Mouse (Mus musculus) MEL (cell line): Measurements from ENCODE around the gene Pomgnt1. TPM values are rescaled to one million over a fixed set of nuclear protein-coding genes. Genes with fewer than 3 reads are reported as not detected.

Source experiments
- DNase-seq: peaks from one replicate; pipeline ENCODE4 v3.0.0; 2011; ENCODE audit warnings: low read depth, low spot score
- H3K27ac ChIP-seq: 2 replicates; pipeline ENCODE4 v1.5.1; 2012; ENCODE audit warnings: low read depth, mild to moderate bottlenecking, control low read depth, low read length, moderate library complexity; ENCODE audit not compliant: control insufficient read depth
- H3K27me3 ChIP-seq, 2 experiments: fragments of 150-350 bp in 1 of 2; sonication (generic) in 1 of 2; 2 replicates each; pipeline ENCODE4 v1.6.1; 2012; ENCODE audit warnings: low read length in 2 of 2, mild to moderate bottlenecking in 2 of 2, improper control_type of control experiment in 1 of 2, moderate library complexity in 1 of 2; ENCODE audit not compliant: insufficient read depth in 2 of 2, control insufficient read depth in 1 of 2
- H3K36me3 ChIP-seq, 2 experiments: 2 replicates each; pipeline ENCODE4 v1.6.1; 2012 to 2014; ENCODE audit warnings: low read length in 2 of 2, improper control_type of control experiment in 1 of 2, inconsistent platforms in 1 of 2, mild to moderate bottlenecking in 1 of 2; ENCODE audit not compliant: insufficient read depth in 2 of 2, control insufficient read depth in 1 of 2
- H3K4me1 ChIP-seq, 2 experiments: fragments of 150-350 bp in 1 of 2; sonication (generic) in 1 of 2; 2 replicates each; pipeline ENCODE4 v1.6.1; 2012; ENCODE audit warnings: low read length in 2 of 2, improper control_type of control experiment in 1 of 2, mild to moderate bottlenecking in 1 of 2; ENCODE audit not compliant: insufficient read depth in 2 of 2, control insufficient read depth in 1 of 2
- H3K4me3 ChIP-seq, 2 experiments: fragments of 150-350 bp in 1 of 2; sonication (generic) in 1 of 2; 2 replicates each; pipeline ENCODE4 v1.5.1; 2012; ENCODE audit warnings: low read depth in 2 of 2, low read length in 2 of 2, mild to moderate bottlenecking in 2 of 2, moderate library complexity in 2 of 2, control low read depth in 1 of 2, improper control_type of control experiment in 1 of 2; ENCODE audit not compliant: control insufficient read depth in 1 of 2, insufficient read depth in 1 of 2
- H3K79me2 ChIP-seq: 2 replicates; pipeline ENCODE4 v1.6.1; 2012; ENCODE audit warnings: mild to moderate bottlenecking, low read length, moderate library complexity; ENCODE audit not compliant: control insufficient read depth, poor library complexity, insufficient read depth
- H3K9ac ChIP-seq: 2 replicates; pipeline ENCODE4 v1.6.1; 2012; ENCODE audit warnings: low read depth, mild to moderate bottlenecking, control low read depth, low read length, moderate library complexity; ENCODE audit not compliant: control insufficient read depth, poor library complexity, severe bottlenecking
- H3K9me3 ChIP-seq: fragments of 150-350 bp; sonication (generic); replicated peaks from 2 replicates; pipeline ENCODE4 v1.6.1; 2012; ENCODE audit warnings: mild to moderate bottlenecking, low read length, improper control_type of control experiment, moderate library complexity; ENCODE audit not compliant: insufficient read depth
- BHLHE40 ChIP-seq: IDR thresholded peaks from 2 replicates; pipeline ENCODE4 v1.6.1; 2012; ENCODE audit warnings: low read depth, mild to moderate bottlenecking, inconsistent platforms, low read length, improper control_type of control experiment, borderline replicate concordance
- CHD1 ChIP-seq: IDR thresholded peaks from 2 replicates; pipeline ENCODE4 v1.6.1; 2012; ENCODE audit warnings: low read depth, mild to moderate bottlenecking, inconsistent platforms, low read length, improper control_type of control experiment
- CTCF ChIP-seq, 3 experiments: IDR thresholded peaks in 2 of 3; conservative IDR thresholded peaks in 1 of 3; 2 replicates each; pipeline ENCODE4 v1.5.1; 2011 to 2012; ENCODE audit warnings: low read length in 3 of 3, low read depth in 2 of 3, mild to moderate bottlenecking in 2 of 3, improper control_type of control experiment in 1 of 3, inconsistent platforms in 1 of 3, mixed read lengths in 1 of 3, moderate library complexity in 1 of 3; ENCODE audit not compliant: control insufficient read depth in 1 of 3, insufficient read depth in 1 of 3, poor library complexity in 1 of 3, severe bottlenecking in 1 of 3
- ETS1 ChIP-seq: IDR thresholded peaks from 2 replicates; pipeline ENCODE4 v1.6.1; 2012; ENCODE audit warnings: low read depth, mild to moderate bottlenecking, inconsistent platforms, low read length, improper control_type of control experiment, moderate library complexity
- GATA1 ChIP-seq: IDR thresholded peaks from 2 replicates; pipeline ENCODE4 v1.6.1; 2011; ENCODE audit warnings: low read depth, low read length, improper control_type of control experiment
- HCFC1 ChIP-seq: IDR thresholded peaks from 2 replicates; pipeline ENCODE4 v1.6.1; 2012; ENCODE audit warnings: low read depth, mild to moderate bottlenecking, inconsistent platforms, low read length, improper control_type of control experiment, moderate library complexity
- MEF2A ChIP-seq: IDR thresholded peaks from 2 replicates; pipeline ENCODE4 v1.6.1; 2014; ENCODE audit warnings: low read depth, mild to moderate bottlenecking, inconsistent platforms, low read length, improper control_type of control experiment; ENCODE audit not compliant: poor library complexity, insufficient replicate concordance, severe bottlenecking; ENCODE audit errors: extremely low read depth
- MXI1 ChIP-seq: IDR thresholded peaks from 2 replicates; pipeline ENCODE4 v1.6.1; 2011; ENCODE audit warnings: mild to moderate bottlenecking, low read depth, low read length, improper control_type of control experiment
- NELFE ChIP-seq: IDR thresholded peaks from 2 replicates; pipeline ENCODE4 v1.6.1; 2011; ENCODE audit warnings: low read depth, low read length, improper control_type of control experiment
- NRF1 ChIP-seq: IDR thresholded peaks from 2 replicates; pipeline ENCODE4 v1.6.1; 2014; ENCODE audit warnings: low read depth, mild to moderate bottlenecking, inconsistent platforms, low read length, improper control_type of control experiment, moderate library complexity; ENCODE audit not compliant: poor library complexity, insufficient read depth, severe bottlenecking
- POLR2A ChIP-seq, 2 experiments: IDR thresholded peaks; 2 replicates each; pipeline ENCODE4 v1.6.1; 2011 to 2012; ENCODE audit warnings: low read length in 2 of 2, mild to moderate bottlenecking in 2 of 2, control low read depth in 1 of 2, improper control_type of control experiment in 1 of 2, low read depth in 1 of 2, moderate library complexity in 1 of 2; ENCODE audit not compliant: control insufficient read depth in 1 of 2, insufficient read depth in 1 of 2, poor library complexity in 1 of 2
- RAD21 ChIP-seq: IDR thresholded peaks from 2 replicates; pipeline ENCODE4 v1.6.1; 2011; ENCODE audit warnings: mild to moderate bottlenecking, low read depth, low read length, improper control_type of control experiment
- RCOR1 ChIP-seq: IDR thresholded peaks from 2 replicates; pipeline ENCODE4 v1.6.1; 2012; ENCODE audit warnings: low read depth, mild to moderate bottlenecking, inconsistent platforms, low read length, improper control_type of control experiment
- SMC3 ChIP-seq: IDR thresholded peaks from 2 replicates; pipeline ENCODE4 v1.6.1; 2011; ENCODE audit warnings: low read depth, low read length, improper control_type of control experiment
- TBP ChIP-seq: IDR thresholded peaks from 2 replicates; pipeline ENCODE4 v1.8.0; 2011; ENCODE audit warnings: low read depth, low read length, improper control_type of control experiment
- TCF12 ChIP-seq: IDR thresholded peaks from 2 replicates; pipeline ENCODE4 v1.6.1; 2014; ENCODE audit warnings: low read depth, mild to moderate bottlenecking, inconsistent platforms, low read length, improper control_type of control experiment, moderate library complexity
- USF2 ChIP-seq, 2 experiments: IDR thresholded peaks; 2 replicates each; pipeline ENCODE4 v1.6.1; 2011 to 2012; ENCODE audit warnings: improper control_type of control experiment in 2 of 2, low read length in 2 of 2, borderline replicate concordance in 1 of 2, inconsistent platforms in 1 of 2, low read depth in 1 of 2, mild to moderate bottlenecking in 1 of 2; ENCODE audit not compliant: insufficient read depth in 1 of 2
- polyA plus RNA-seq, 2 experiments: library from polyadenylated mRNA; stranded (reverse) in 1 of 2; unstranded in 1 of 2; fragments of >175 nt in 1 of 2; fragments of >200 nt in 1 of 2; gene quantifications; 2 replicates each; pipeline versions ENCODE4 v1.2.1 to v1.2.4; 2012; ENCODE audit warnings: low replicate concordance in 2 of 2, low read depth in 1 of 2; ENCODE audit not compliant: insufficient read length in 2 of 2, insufficient read depth in 1 of 2, missing spikeins in 1 of 2
- total RNA-seq: library from RNA; depleted of rRNA; stranded (reverse); fragments of 300-350 nt; gene quantifications from 2 replicates; pipeline ENCODE4 v1.2.3, GENCODE M21; 2012

Gene Pomgnt1
- total and polyA plus RNA-seq, 3 experiments: 33.6 to 35.3 TPM; not detected in 1

DNA sequence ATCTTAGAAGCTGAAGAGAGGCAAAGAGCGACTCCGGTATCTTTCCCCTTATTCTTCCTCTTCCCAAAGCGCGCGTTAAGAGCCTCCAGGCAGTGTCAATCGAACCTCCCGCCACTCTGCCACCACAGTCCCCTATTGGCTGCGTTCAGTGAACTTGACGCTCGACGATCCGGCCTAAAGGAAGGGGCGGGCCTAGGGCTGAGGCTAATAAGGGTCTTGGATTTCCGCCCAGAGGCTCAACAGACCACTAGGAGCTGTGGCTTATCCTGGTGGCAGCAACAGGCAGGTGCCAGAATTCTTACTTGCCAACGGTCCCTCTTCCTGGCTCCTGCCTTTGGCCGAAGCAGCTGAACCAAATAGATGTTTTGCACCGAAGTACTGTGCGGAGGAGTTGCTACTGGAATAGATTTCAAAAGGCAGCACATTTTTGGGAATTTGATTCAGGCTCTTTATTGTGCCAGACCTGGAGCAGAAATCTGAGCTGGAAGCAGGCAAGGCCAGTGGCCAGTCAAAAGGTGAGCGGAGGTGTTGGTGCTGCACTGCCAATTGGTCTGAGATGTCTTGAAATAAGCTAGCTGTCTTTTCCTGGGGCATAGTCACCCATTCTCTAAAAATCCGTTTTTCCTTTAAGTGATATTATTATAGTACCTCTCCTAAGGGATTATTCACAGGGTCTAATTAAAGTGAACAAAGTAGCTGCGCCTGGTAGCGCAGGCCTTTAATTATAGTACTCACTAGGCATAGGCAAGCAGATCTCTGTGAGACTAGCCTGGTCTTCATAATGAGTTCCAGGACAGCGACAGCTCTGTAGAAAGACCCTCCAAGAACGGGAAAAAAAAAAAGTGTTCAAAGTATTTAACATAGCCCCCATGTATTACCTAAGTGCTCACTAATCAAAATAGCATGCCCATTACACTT, at the start of gene Pomgnt1, which contains the start of gene Rad54l (continued):
- TF ChIP-seq CHD1 (0 out of 2 replicates have a peak, but pooled peaks have one; percentile 38), SMC3 (no peak), RCOR1 (no peak), POLR2A (IDR thresholded peaks at IDR 0.05; ENCODE audit: control insufficient read depth in 1 of 2, insufficient read depth in 1 of 2, low read depth in 1 of 2, low read length in 2 of 2, poor library complexity in 1 of 2) (peak; percentile 71 to 95; a peak in 3 of 4 replicates), USF2 (IDR thresholded peaks at IDR 0.05; ENCODE audit: borderline replicate concordance in 1 of 2, insufficient read depth in 1 of 2, low read depth in 1 of 2, low read length in 2 of 2) (no peak)

GRCm38 (mm10) chr4:116074145-116074675, 49.4 kb upstream of the Pomgnt1 start:
- Histone ChIP-seq H3K4me1 (peaks cover 15 to 22% of the 10 kb centered on the region in 2 experiments), H3K27me3 (no peaks in the 10 kb centered on the region), H3K79me2 (peaks cover 69% of the 10 kb centered on the region), H3K4me3 (peak overlapping the region; percentile 79 to 92), H3K9me3 (no peaks in the 10 kb centered on the region), H3K9ac (peak overlapping the region; percentile 91), H3K27ac (peak overlapping the region; percentile 75), H3K36me3 (peaks cover 8 to 30% of the 10 kb centered on the region in 2 experiments)
- no peak for TF ChIP-seq NELFE
- 0 out of 2 replicates have a peak, but pooled peaks have one; percentile 24 for TF ChIP-seq GATA1
- peak in 2 of 3 experiments; percentile 46 to 68; a peak in 4 of 6 replicates for TF ChIP-seq CTCF (IDR thresholded peaks at IDR 0.05 in 2 of 3, conservative IDR thresholded peaks at IDR 0.05 in 1 of 3; ENCODE audit: control insufficient read depth in 1 of 3, insufficient read depth in 1 of 3, low read depth in 2 of 3, low read length in 3 of 3, poor library complexity in 1 of 3, severe bottlenecking in 1 of 3)
- TF ChIP-seq RAD21: peak; percentile 31
- TF ChIP-seq HCFC1: 0 out of 2 replicates have a peak, but pooled peaks have one; percentile 27
- 0 out of 2 replicates have a peak, but pooled peaks have one; percentile 16 for TF ChIP-seq SMC3
- TF ChIP-seq TCF12: no peak
- no peak for TF ChIP-seq NRF1
- 0 out of 2 replicates have a peak, but pooled peaks have one; percentile 69 for TF ChIP-seq CHD1
- no peak for TF ChIP-seq BHLHE40
- no peak for TF ChIP-seq ETS1
- no peak for TF ChIP-seq TBP
- 0 out of 2 replicates have a peak, but pooled peaks have one; percentile 15 for TF ChIP-seq RCOR1
- TF ChIP-seq MXI1: peak; percentile 34; the same call in 1 of the 2 replicates
- TF ChIP-seq MEF2A: no peak
- DNase-seq: peak; percentile 80
